Mouse (Mus musculus): ENCODE measurements at regions not wholly inside any gene's neighbourhood (a gene's known extent, or its start where the extent isn't known, plus 50 kb on each side); places are given as distances from the start of the nearest gene placed in this dataset.

DNA sequence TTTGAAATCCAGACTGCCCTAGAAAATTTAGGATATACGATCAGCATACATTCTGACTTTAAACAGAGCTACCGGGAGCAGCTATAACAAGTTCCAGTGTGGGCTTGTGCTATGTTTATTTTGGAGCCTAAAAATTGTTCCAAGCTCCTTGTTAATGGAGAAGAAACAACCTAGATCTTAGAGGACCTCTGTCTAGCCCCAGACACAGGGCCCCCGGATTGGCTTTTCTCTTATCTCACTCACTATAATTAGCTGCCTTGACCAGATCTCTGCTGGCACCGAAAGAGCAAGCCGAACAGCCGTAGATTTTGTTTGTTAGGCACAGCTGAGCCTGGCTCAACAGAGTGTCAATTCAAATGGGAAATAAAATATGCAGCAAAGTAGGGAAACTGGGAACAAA is 50.1 kb upstream of the Herpud2 start:
- Histone ChIP-seq H3K4me3 (replicated peaks; ENCODE audit: low read length) (no peak overlapping the region), H3K27me3 (ENCODE audit: control insufficient read depth, insufficient read depth, low read length) (no peaks in the 10 kb centered on the region), H3K27ac (replicated peaks; ENCODE audit: low read depth, low read length) (0 out of 2 replicates have a peak overlapping the region, but pooled peaks have one; percentile 55), H3K4me2 (replicated peaks; ENCODE audit: low read depth, low read length, severe bottlenecking) (no peak overlapping the region), H3K9ac (ENCODE audit: low read depth, low read length, severe bottlenecking) (no peak overlapping the region), H3K36me3 (ENCODE audit: control insufficient read depth, insufficient read depth, low read length) (no peaks in the 10 kb centered on the region), H3K4me1 (ENCODE audit: control insufficient read depth, insufficient read depth, low read length) (no peaks in the 10 kb centered on the region), H3K9me3 (ENCODE audit: control insufficient read depth, low read length) (no peaks in the 10 kb centered on the region)
- TF ChIP-seq POLR2A (IDR thresholded peaks at IDR 0.05; ENCODE audit: borderline replicate concordance, extremely low read depth, insufficient read depth, insufficient read length) = no peak
- WGBS = 30% methylated on average over 6 of the region's 6 CpGs
- no peak for ATAC-seq (ENCODE audit: low FRiP score, low read depth)
- no peak for DNase-seq (ENCODE audit: low spot score)
